Mouse (Mus musculus) heart, embryonic 16.5 days (tissue): ENCODE measurements around the gene Zfp784. TPM values are rescaled to one million over a fixed set of nuclear protein-coding genes. Genes with fewer than 3 reads are reported as not detected.
A peak's percentile ranks its signal among the peaks of the same experiment; 100 is the strongest.

Experiments used
- ATAC-seq: fragments of 200-750 bp; cut with Nextera tagmentation; replicated peaks from 2 replicates; pipeline ENCODE4 v1.8.0; 2017; ENCODE audit warnings: moderate number of reproducible peaks; ENCODE audit not compliant: insufficient read depth, low FRiP score; ENCODE audit errors: extremely low read depth
- H3K27ac ChIP-seq: fragments of 300-500 bp; sonication (generic); 2 replicates; pipeline ENCODE4 v1.5.1; 2014; ENCODE audit warnings: mild to moderate bottlenecking, low read length, control low read depth, moderate library complexity
- H3K27me3 ChIP-seq: fragments of 300-500 bp; sonication (generic); 2 replicates; pipeline ENCODE4 v1.6.1; 2014; ENCODE audit warnings: low read length, mixed read lengths; ENCODE audit not compliant: control insufficient read depth, insufficient read depth
- H3K36me3 ChIP-seq: fragments of 300-500 bp; sonication (generic); 2 replicates; pipeline ENCODE4 v1.6.1; 2014; ENCODE audit not compliant: control insufficient read depth, insufficient read depth
- H3K4me1 ChIP-seq: fragments of 300-500 bp; sonication (generic); 2 replicates; pipeline ENCODE4 v1.6.1; 2014; ENCODE audit warnings: low read length, mixed read lengths; ENCODE audit not compliant: control insufficient read depth, insufficient read depth
- H3K4me2 ChIP-seq: fragments of 300-500 bp; sonication (generic); 2 replicates; pipeline ENCODE4 v1.6.1; 2014; ENCODE audit warnings: low read depth, mild to moderate bottlenecking, control low read depth, low read length
- H3K4me3 ChIP-seq: fragments of 300-500 bp; sonication (generic); 2 replicates; pipeline ENCODE4 v1.5.1; 2014; ENCODE audit warnings: mild to moderate bottlenecking, control low read depth, low read length
- H3K9ac ChIP-seq: fragments of 300-500 bp; sonication (generic); 2 replicates; pipeline ENCODE4 v1.6.1; 2014; ENCODE audit warnings: low read length, control low read depth
- H3K9me3 ChIP-seq: fragments of 300-500 bp; sonication (generic); replicated peaks from 2 replicates; pipeline ENCODE4 v1.6.1; 2016; ENCODE audit warnings: low read length; ENCODE audit not compliant: control insufficient read depth
- WGBS: fragments of 180-500 bp; shearing (Covaris S2); extraction: QIAGEN DNeasy Blood & Tissue Kit; methylation state at CpG from one replicate; pipeline ENCODE4 v1.1.7; 2014; 5-methylcytosine and 5-hydroxymethylcytosine counted together
- polyA plus RNA-seq: library from polyadenylated mRNA; unstranded; fragments of >200 nt; fragmentation: Nextera tagmentation; extraction: Ambion mirVana; gene quantifications from 2 replicates; pipeline ENCODE4 v1.2.1, GENCODE M21; 2015

Gene Zfp784
- polyA plus RNA-seq, 1 experiment from 2014 or later, result 6.8 TPM

- H3K4me3 ChIP-seq, result no peak overlapping the region
- H3K9me3 ChIP-seq, result peaks cover 10% of the 10 kb centered on the region
- peaks cover 9% of the 10 kb centered on the region for H3K4me1 ChIP-seq
- H3K9ac ChIP-seq, result no peak overlapping the region
- no peaks in the 10 kb centered on the region for H3K27me3 ChIP-seq
- H3K36me3 ChIP-seq, result peaks cover 50% of the 10 kb centered on the region
- 89% methylated on average over 9 of the region's 9 CpGs for WGBS
- ATAC-seq, result no peak
- H3K27ac ChIP-seq, result no peak overlapping the region
- no peak overlapping the region for H3K4me2 ChIP-seq
These were observed 2.1 kb downstream of the Zfp784 start for GRCm38 (mm10) chr7:5036136-5036535.

- Histone ChIP-seq H3K4me2 (no peak overlapping the region), H3K9me3 (peaks cover 16% of the 10 kb centered on the region), H3K36me3 (peaks cover 53% of the 10 kb centered on the region), H3K27ac (no peak overlapping the region), H3K27me3 (no peaks in the 10 kb centered on the region), H3K9ac (no peak overlapping the region), H3K4me3 (no peak overlapping the region), H3K4me1 (peaks cover 9% of the 10 kb centered on the region)
- ATAC-seq, result no peak
- WGBS, result 96% methylated on average over 17 of the region's 17 CpGs
These were observed 2.6 kb downstream of the Zfp784 start for GRCm38 (mm10) chr7:5035628-5036027.

- H3K9me3 ChIP-seq, result peaks cover 33% of the 10 kb centered on the region
- H3K4me3 ChIP-seq, result no peak within 1 kb of the TSS
- ATAC-seq, result no peak
- H3K9ac ChIP-seq, result no peak within 1 kb of the TSS
- H3K36me3 ChIP-seq, result peaks cover 70% of the 10 kb centered on the region
- H3K27ac ChIP-seq, result no peak within 1 kb of the TSS
- 84% methylated on average over 3 of the region's 3 CpGs for WGBS
- H3K27me3 ChIP-seq, result no peaks in the 10 kb centered on the region
- no peak within 1 kb of the TSS for H3K4me2 ChIP-seq
- H3K4me1 ChIP-seq, result peaks cover 9% of the 10 kb centered on the region
These were observed 4.4 kb downstream of the Zfp784 start, which contains the start of gene 4632433K11Rik for GRCm38 (mm10) chr7:5033818-5034217. Gene 4632433K11Rik, plus strand, starts transcription at chr7:5034118.

- H3K27me3 ChIP-seq, result no peaks in the 10 kb centered on the region
- no peaks in the 10 kb centered on the region for H3K4me1 ChIP-seq
- H3K9me3 ChIP-seq, result peaks cover 33% of the 10 kb centered on the region
- H3K36me3 ChIP-seq, result peaks cover 77% of the 10 kb centered on the region
- H3K4me2 ChIP-seq, result no peak overlapping the region
- no peak overlapping the region for H3K27ac ChIP-seq
- 82% methylated on average over 46 of the region's 46 CpGs for WGBS
- H3K4me3 ChIP-seq, result no peak overlapping the region
- ATAC-seq, result no peak
- H3K9ac ChIP-seq, result no peak overlapping the region
These were observed 6.8 kb downstream of the Zfp784 start for GRCm38 (mm10) chr7:5031496-5031895.

GRCm38 (mm10) chr7:5030554-5031275, 7.5 kb downstream of the Zfp784 start:
- no peak overlapping the region for H3K27ac ChIP-seq
- H3K36me3 ChIP-seq, result peaks cover 76% of the 10 kb centered on the region
- WGBS, result 85% methylated on average over 63 of the region's 63 CpGs
- H3K4me1 ChIP-seq, result no peaks in the 10 kb centered on the region
- H3K9ac ChIP-seq, result no peak overlapping the region
- no peak overlapping the region for H3K4me2 ChIP-seq
- ATAC-seq, result no peak
- no peaks in the 10 kb centered on the region for H3K27me3 ChIP-seq
- H3K4me3 ChIP-seq, result no peak overlapping the region
- peaks cover 33% of the 10 kb centered on the region for H3K9me3 ChIP-seq

GRCm38 (mm10) chr7:5029946-5030345, 8.3 kb downstream of the Zfp784 start:
- H3K4me3 ChIP-seq, result no peak overlapping the region
- ATAC-seq, result no peak
- H3K27me3 ChIP-seq, result no peaks in the 10 kb centered on the region
- H3K36me3 ChIP-seq, result peaks cover 69% of the 10 kb centered on the region
- no peaks in the 10 kb centered on the region for H3K4me1 ChIP-seq
- H3K27ac ChIP-seq, result no peak overlapping the region
- H3K9me3 ChIP-seq, result peaks cover 33% of the 10 kb centered on the region
- WGBS, result 91% methylated on average over 21 of the region's 21 CpGs
- no peak overlapping the region for H3K4me2 ChIP-seq
- H3K9ac ChIP-seq, result no peak overlapping the region

GRCm38 (mm10) chr7:5029543-5029942, 8.7 kb downstream of the Zfp784 start:
- Histone ChIP-seq H3K27ac (no peak overlapping the region), H3K9me3 (peaks cover 33% of the 10 kb centered on the region), H3K27me3 (no peaks in the 10 kb centered on the region), H3K9ac (no peak overlapping the region), H3K4me3 (no peak overlapping the region), H3K36me3 (peaks cover 65% of the 10 kb centered on the region), H3K4me2 (no peak overlapping the region), H3K4me1 (no peaks in the 10 kb centered on the region)
- WGBS, result 91% methylated on average over 22 of the region's 22 CpGs
- no peak; the same call in 1 of the 2 replicates for ATAC-seq

- Histone ChIP-seq H3K4me3 (peak overlapping the region; percentile 81), H3K36me3 (peaks cover 16% of the 10 kb centered on the region), H3K27me3 (no peaks in the 10 kb centered on the region), H3K27ac (peak overlapping the region; percentile 97), H3K9ac (peak overlapping the region; percentile 96), H3K4me2 (peak overlapping the region; percentile 87), H3K4me1 (peaks cover 13% of the 10 kb centered on the region), H3K9me3 (0 out of 2 replicates have a peak, but pooled peaks cover 2% of the 10 kb centered on the region)
- 48% methylated on average over 5 of the region's 5 CpGs for WGBS
- ATAC-seq, result no peak
These were observed 17.0 kb downstream of the Zfp784 start for GRCm38 (mm10) chr7:5021197-5021596.

- 2% methylated on average over 13 of the region's 15 CpGs for WGBS
- peak overlapping the region; percentile 87 for H3K4me2 ChIP-seq
- peak overlapping the region; percentile 97 for H3K27ac ChIP-seq
- no peaks in the 10 kb centered on the region for H3K27me3 ChIP-seq
- H3K9me3 ChIP-seq, result 0 out of 2 replicates have a peak, but pooled peaks cover 2% of the 10 kb centered on the region
- peaks cover 17% of the 10 kb centered on the region for H3K4me1 ChIP-seq
- H3K9ac ChIP-seq, result peak overlapping the region; percentile 96
- H3K4me3 ChIP-seq, result peak overlapping the region; percentile 81
- ATAC-seq, result peak; percentile 7; the same call in 1 of the 2 replicates
- H3K36me3 ChIP-seq, result peaks cover 16% of the 10 kb centered on the region
These were observed 17.6 kb downstream of the Zfp784 start for GRCm38 (mm10) chr7:5020685-5021084.
